Mouse (Mus musculus) liver, postnatal 0 days (tissue): ENCODE results near the gene Pam. TPM values are rescaled to one million over a fixed set of nuclear protein-coding genes. Genes with fewer than 3 reads are reported as not detected.

Experiments used
- ATAC-seq: fragments of 200-750 bp; cut with Nextera tagmentation; 2 replicates; pipeline ENCODE4 v1.8.0; 2017; ENCODE audit warnings: mild to moderate bottlenecking, moderate library complexity
- DNase-seq: peaks from one replicate; pipeline ENCODE4 v3.0.0-alpha.2; 2016
- H3K27ac ChIP-seq: fragments of 300-500 bp; sonication (generic); 2 replicates; pipeline ENCODE4 v1.5.1; 2014; ENCODE audit warnings: antibody characterized with exemption, moderate library complexity, mild to moderate bottlenecking, low read depth
- H3K27me3 ChIP-seq: fragments of 300-500 bp; sonication (generic); 2 replicates; pipeline ENCODE4 v1.6.1; 2014; ENCODE audit warnings: low read length, control low read depth, mixed read lengths; ENCODE audit not compliant: insufficient read depth
- H3K36me3 ChIP-seq: fragments of 300-500 bp; sonication (generic); replicated peaks from 2 replicates; pipeline ENCODE4 v1.6.1; 2014; ENCODE audit warnings: mild to moderate bottlenecking, control low read depth, low read length, moderate library complexity, mixed read lengths; ENCODE audit not compliant: insufficient read depth
- H3K4me1 ChIP-seq: fragments of 300-500 bp; sonication (generic); 2 replicates; pipeline ENCODE4 v1.6.1; 2014; ENCODE audit warnings: antibody characterized with exemption, mild to moderate bottlenecking, control low read depth; ENCODE audit not compliant: insufficient read depth
- H3K4me2 ChIP-seq: fragments of 300-500 bp; sonication (generic); 2 replicates; pipeline ENCODE4 v1.6.1; 2014; ENCODE audit warnings: low read depth, mild to moderate bottlenecking, low read length, moderate library complexity, mixed read lengths
- H3K4me3 ChIP-seq: fragments of 300-500 bp; sonication (generic); 2 replicates; pipeline ENCODE4 v1.5.1; 2014; ENCODE audit warnings: low read depth, low read length
- H3K9ac ChIP-seq: fragments of 300-500 bp; sonication (generic); replicated peaks from 2 replicates; pipeline ENCODE4 v1.6.1; 2014; ENCODE audit warnings: mild to moderate bottlenecking, moderate library complexity
- H3K9me3 ChIP-seq: fragments of 300-500 bp; sonication (generic); 2 replicates; pipeline ENCODE4 v1.6.1; 2016; ENCODE audit warnings: mild to moderate bottlenecking, control low read depth, low read length, mixed read lengths
- CTCF ChIP-seq: sonication (generic); IDR thresholded peaks from 2 replicates; pipeline ENCODE4 v1.5.1; 2016; ENCODE audit warnings: antibody characterized with exemption, low read depth
- EP300 ChIP-seq: IDR thresholded peaks from 2 replicates; pipeline ENCODE4 v1.6.1; 2016; ENCODE audit warnings: antibody characterized with exemption, low read depth, mild to moderate bottlenecking
- WGBS: fragments of 180-500 bp; shearing (Covaris S2); extraction: QIAGEN DNeasy Blood & Tissue Kit; methylation state at CpG from one replicate; pipeline ENCODE4 v1.1.7; 2014; ENCODE audit not compliant: insufficient replicate concordance; 5-methylcytosine and 5-hydroxymethylcytosine counted together
- polyA plus RNA-seq: library from polyadenylated mRNA; unstranded; fragments of >200 nt; fragmentation: Nextera tagmentation; extraction: Ambion mirVana; gene quantifications from 2 replicates; pipeline ENCODE4 v1.2.1, GENCODE M21; 2015

Gene Pam
- polyA plus RNA-seq, 1 experiment from 2014 or later: 21.8 TPM

DNA sequence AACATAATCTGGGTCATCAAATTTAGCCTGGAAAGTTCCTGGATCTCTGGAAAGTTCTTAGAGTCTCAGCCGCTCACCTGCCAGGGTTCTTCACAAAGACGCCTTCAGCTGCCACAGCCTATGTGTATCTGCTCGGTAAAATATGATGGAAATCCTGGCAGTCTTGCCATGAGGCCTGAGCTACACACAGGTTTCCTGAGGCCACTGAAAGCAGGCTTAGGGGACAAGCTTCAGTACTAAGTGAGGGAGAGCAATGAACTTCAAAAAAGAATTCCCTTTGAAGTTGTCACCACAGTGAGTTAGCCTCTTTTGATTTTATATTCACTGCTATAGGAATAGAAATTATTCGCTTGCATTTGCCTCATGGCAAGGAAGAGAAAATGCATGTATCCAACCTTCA, 186.7 kb downstream of the Pam start:
- Histone ChIP-seq H3K9ac (no peak overlapping the region), H3K27me3 (no peaks in the 10 kb centered on the region), H3K27ac (no peak overlapping the region), H3K4me1 (no peaks in the 10 kb centered on the region), H3K36me3 (no peaks in the 10 kb centered on the region), H3K9me3 (no peaks in the 10 kb centered on the region), H3K4me2 (no peak overlapping the region), H3K4me3 (no peak overlapping the region)
- no peak for ATAC-seq
- TF ChIP-seq CTCF (no peak), EP300 (no peak)
- WGBS: 88% methylated on average over 4 of the region's 4 CpGs
- no peak for DNase-seq

DNA sequence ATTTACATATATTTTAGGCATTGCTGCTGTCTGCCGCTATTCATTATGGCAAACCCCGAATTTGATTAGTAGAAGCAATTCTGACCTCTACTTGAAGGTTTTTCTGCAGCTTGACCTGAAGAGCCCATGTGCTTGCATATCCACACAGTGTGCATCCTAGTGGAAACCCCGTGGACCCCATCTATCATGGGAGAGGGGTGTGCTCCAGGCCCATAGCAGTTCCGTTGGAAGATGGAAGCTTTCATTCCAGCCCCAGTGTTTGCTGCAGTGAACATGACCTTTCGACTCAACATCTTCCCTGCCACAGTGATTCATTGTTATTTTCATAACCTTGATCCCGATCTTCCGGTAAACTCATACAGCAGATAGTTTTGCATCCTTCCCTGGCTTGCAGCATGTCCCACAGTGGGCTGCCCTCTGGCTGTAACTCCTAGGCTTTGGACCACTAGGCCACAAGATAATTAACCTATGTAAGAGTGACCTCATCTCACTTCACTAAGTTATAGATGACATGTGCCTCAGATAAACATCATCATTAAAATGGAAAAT, 191.5 kb downstream of the Pam start:
- DNase-seq (no peak), ATAC-seq (no peak)
- no peak overlapping the region for H3K27ac ChIP-seq
- TF ChIP-seq CTCF: no peak
- TF ChIP-seq EP300: no peak
- no peaks in the 10 kb centered on the region for H3K4me1 ChIP-seq
- no peaks in the 10 kb centered on the region for H3K9me3 ChIP-seq
- 76% methylated on average over 7 of the region's 7 CpGs for WGBS
- no peak overlapping the region for H3K9ac ChIP-seq
- no peaks in the 10 kb centered on the region for H3K27me3 ChIP-seq
- no peaks in the 10 kb centered on the region for H3K36me3 ChIP-seq
- no peak overlapping the region for H3K4me2 ChIP-seq
- H3K4me3 ChIP-seq: no peak overlapping the region

DNA sequence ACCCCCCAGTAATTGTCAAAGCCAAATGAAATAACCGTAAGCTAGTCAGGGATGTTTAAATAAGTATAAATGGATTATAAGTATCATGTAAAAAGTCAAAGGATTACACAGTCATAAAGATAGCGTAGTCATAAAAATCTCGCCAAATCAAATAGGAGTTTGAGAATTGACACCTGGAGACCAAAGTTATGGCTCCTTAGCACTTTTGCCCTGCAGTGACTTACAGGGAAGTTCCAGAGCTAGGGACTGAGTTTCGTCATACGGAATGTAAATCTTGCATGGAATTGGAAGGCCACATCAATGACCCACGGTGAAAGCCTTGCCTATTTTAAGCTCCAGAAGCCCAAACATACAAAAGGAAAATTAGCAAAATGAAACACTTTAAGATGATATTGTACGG, 192.6 kb downstream of the Pam start:
- Histone ChIP-seq H3K4me3 (no peak overlapping the region), H3K4me2 (no peak overlapping the region), H3K4me1 (no peaks in the 10 kb centered on the region), H3K27me3 (no peaks in the 10 kb centered on the region), H3K36me3 (no peaks in the 10 kb centered on the region), H3K27ac (no peak overlapping the region), H3K9me3 (no peaks in the 10 kb centered on the region), H3K9ac (no peak overlapping the region)
- no peak for DNase-seq
- no peak for ATAC-seq
- 84% methylated on average over 7 of the region's 7 CpGs for WGBS
- TF ChIP-seq CTCF (no peak), EP300 (no peak)

DNA sequence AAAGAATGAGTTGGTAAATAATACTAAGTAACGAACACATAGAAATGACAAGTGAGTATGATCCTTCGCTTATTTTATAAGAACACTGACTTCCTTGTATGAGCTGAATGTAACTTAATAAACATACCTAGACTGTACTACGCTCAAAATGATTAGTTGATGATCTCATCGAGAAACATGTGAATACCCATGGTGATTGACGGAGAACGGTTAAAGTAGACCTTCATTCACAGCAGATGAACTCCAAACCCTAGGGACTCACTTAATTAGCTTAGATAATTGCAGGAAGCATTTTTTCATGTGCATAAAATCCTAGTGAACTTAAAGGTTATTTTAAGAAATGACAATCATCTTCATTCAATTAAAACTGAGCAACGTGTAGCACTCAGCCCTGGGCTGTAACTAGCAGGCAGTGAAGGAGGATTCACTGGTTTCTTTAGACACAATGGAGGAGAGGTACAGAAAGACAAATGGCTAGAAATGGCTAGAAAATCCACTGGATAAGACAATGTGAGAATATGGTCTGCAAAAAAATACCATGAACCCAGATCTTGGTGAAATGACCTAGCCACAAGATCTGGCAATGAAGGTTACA, 194.8 kb downstream of the Pam start:
- no peak overlapping the region for H3K9ac ChIP-seq
- no peak overlapping the region for H3K27ac ChIP-seq
- H3K4me2 ChIP-seq: no peak overlapping the region
- no peak for ATAC-seq
- 84% methylated on average over 7 of the region's 7 CpGs for WGBS
- TF ChIP-seq EP300 (no peak), CTCF (no peak)
- H3K4me3 ChIP-seq: no peak overlapping the region
- H3K9me3 ChIP-seq: no peaks in the 10 kb centered on the region
- H3K4me1 ChIP-seq: no peaks in the 10 kb centered on the region
- H3K27me3 ChIP-seq: no peaks in the 10 kb centered on the region
- no peaks in the 10 kb centered on the region for H3K36me3 ChIP-seq
- DNase-seq: no peak

DNA sequence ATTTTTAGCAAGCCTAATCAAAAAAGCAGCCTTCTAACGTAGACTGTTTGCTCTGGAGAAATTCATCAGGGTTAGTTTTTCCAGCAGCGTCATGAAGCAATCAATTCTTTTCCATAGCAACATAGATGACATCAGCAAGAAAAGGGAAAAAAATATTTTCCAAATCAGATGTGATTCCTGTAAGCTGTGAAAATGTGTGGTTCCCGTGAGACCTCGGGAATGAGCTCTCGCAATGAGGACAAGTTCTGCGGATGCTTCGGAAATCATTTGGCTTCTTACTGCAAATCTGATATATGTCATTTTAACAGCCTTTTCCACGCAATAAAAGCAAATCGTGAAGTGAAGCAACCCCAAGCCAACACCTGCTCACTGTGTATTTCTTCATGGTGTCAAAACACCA, 207.9 kb downstream of the Pam start:
- H3K27me3 ChIP-seq: no peaks in the 10 kb centered on the region
- no peak for TF ChIP-seq CTCF
- no peak for TF ChIP-seq EP300
- H3K4me3 ChIP-seq: no peak overlapping the region
- DNase-seq: no peak
- no peak for ATAC-seq
- H3K36me3 ChIP-seq: no peaks in the 10 kb centered on the region
- no peak overlapping the region for H3K9ac ChIP-seq
- H3K4me2 ChIP-seq: no peak overlapping the region
- WGBS: 85% methylated on average over 9 of the region's 9 CpGs
- no peaks in the 10 kb centered on the region for H3K4me1 ChIP-seq
- no peaks in the 10 kb centered on the region for H3K9me3 ChIP-seq
- H3K27ac ChIP-seq: no peak overlapping the region

DNA sequence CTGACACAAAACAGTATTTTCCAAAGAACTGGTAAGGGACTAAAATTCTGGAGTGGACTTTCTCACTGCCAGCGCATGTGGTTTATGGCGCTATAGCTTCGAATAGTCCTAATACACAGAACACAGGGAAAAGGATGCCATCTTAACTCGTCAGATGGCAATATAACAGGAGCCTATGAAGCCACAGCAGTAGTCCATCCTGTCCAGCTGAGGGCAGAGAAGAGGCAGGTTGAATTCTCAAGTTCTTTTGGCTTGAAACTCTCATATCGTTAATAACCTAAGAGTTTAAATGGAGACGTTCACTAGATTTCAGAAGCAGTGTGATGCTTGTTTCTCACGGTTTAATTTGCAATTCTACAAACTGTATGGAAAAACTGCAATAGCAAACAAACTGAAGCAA, 211.9 kb downstream of the Pam start:
- no peaks in the 10 kb centered on the region for H3K27me3 ChIP-seq
- ATAC-seq: no peak

DNA sequence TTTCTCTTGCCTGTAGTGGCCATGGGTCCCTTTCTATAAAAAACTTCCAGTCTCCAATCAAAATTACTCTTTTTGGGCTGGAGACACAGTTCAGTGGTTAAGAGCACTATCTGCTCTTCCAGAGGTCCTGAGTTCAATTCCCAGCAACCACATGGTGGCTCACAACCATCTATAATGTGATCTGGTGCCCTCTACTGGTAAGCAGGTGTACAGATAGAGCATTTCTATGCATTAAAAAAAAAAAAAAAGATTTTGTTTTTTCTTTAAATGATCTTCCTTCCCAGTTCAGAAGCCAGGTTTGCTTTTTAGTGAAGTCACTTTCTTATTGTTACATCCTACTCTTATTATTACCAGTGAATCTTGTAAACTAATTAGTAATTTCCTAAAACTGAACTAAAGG, 218.4 kb downstream of the Pam start:
- DNase-seq (no peak), ATAC-seq (no peak)
- Histone ChIP-seq H3K9me3 (no peaks in the 10 kb centered on the region), H3K27me3 (no peaks in the 10 kb centered on the region), H3K4me1 (no peaks in the 10 kb centered on the region), H3K27ac (no peak overlapping the region), H3K4me2 (no peak overlapping the region), H3K9ac (no peak overlapping the region), H3K36me3 (no peaks in the 10 kb centered on the region), H3K4me3 (no peak overlapping the region)
- TF ChIP-seq EP300: no peak
- TF ChIP-seq CTCF: peak; percentile 11; the same call in 1 of the 2 replicates

More for the DNA sequence above, 211.9 kb downstream of the Pam start:
- 83% methylated on average over 7 of the region's 7 CpGs for WGBS
- no peaks in the 10 kb centered on the region for H3K9me3 ChIP-seq
- DNase-seq: no peak
- no peak overlapping the region for H3K4me2 ChIP-seq
- TF ChIP-seq EP300 (no peak), CTCF (no peak)
- H3K4me3 ChIP-seq: no peak overlapping the region
- no peaks in the 10 kb centered on the region for H3K36me3 ChIP-seq
- no peak overlapping the region for H3K27ac ChIP-seq
- no peak overlapping the region for H3K9ac ChIP-seq
- no peaks in the 10 kb centered on the region for H3K4me1 ChIP-seq
